Mouse (Mus musculus) midbrain, postnatal 0 days (tissue): ENCODE measurements around the gene Olfr1046. TPM values are rescaled to one million over a fixed set of nuclear protein-coding genes. Genes with fewer than 3 reads are reported as not detected.
"Not testable (repeated sequence)": the region's sequence is repeated elsewhere in the genome, so short reads cannot be mapped to it uniquely, and the experiment has no call there.

Source experiments
- ATAC-seq: fragments of 200-750 bp; cut with Nextera tagmentation; 2 replicates; pipeline ENCODE4 v1.8.0; 2017; ENCODE audit warnings: moderate number of reproducible peaks, mild to moderate bottlenecking, moderate TSS enrichment, moderate library complexity; ENCODE audit not compliant: low FRiP score
- DNase-seq: peaks from one replicate; pipeline ENCODE4 v3.0.0-alpha.2; 2015; ENCODE audit warnings: low spot score
- H3K27ac ChIP-seq: fragments of 300-500 bp; sonication (generic); 2 replicates; pipeline ENCODE4 v1.5.1; 2014; ENCODE audit warnings: low read depth, mild to moderate bottlenecking, low read length, mixed read lengths
- H3K27me3 ChIP-seq: fragments of 300-500 bp; sonication (generic); 2 replicates; pipeline ENCODE4 v1.6.1; 2014; ENCODE audit warnings: low read length, control low read depth, mixed read lengths; ENCODE audit not compliant: insufficient read depth
- H3K36me3 ChIP-seq: fragments of 300-500 bp; sonication (generic); 2 replicates; pipeline ENCODE4 v1.6.1; 2014; ENCODE audit warnings: low read length, control low read depth, mixed read lengths; ENCODE audit not compliant: insufficient read depth
- H3K4me1 ChIP-seq: fragments of 300-500 bp; sonication (generic); 2 replicates; pipeline ENCODE4 v1.6.1; 2014; ENCODE audit warnings: mild to moderate bottlenecking, control low read depth, antibody characterized with exemption, low read length, mixed read lengths; ENCODE audit not compliant: insufficient read depth
- H3K4me2 ChIP-seq: fragments of 300-500 bp; sonication (generic); 2 replicates; pipeline ENCODE4 v1.6.1; 2014; ENCODE audit warnings: low read depth, mild to moderate bottlenecking, low read length, mixed read lengths; ENCODE audit not compliant: poor library complexity, severe bottlenecking
- H3K4me3 ChIP-seq: fragments of 300-500 bp; sonication (generic); 2 replicates; pipeline ENCODE4 v1.5.1; 2014; ENCODE audit warnings: low read depth, mild to moderate bottlenecking, low read length, moderate library complexity
- H3K9ac ChIP-seq: fragments of 300-500 bp; sonication (generic); replicated peaks from 2 replicates; pipeline ENCODE4 v1.6.1; 2014; ENCODE audit warnings: mild to moderate bottlenecking, low read length, moderate library complexity, mixed read lengths; ENCODE audit not compliant: poor library complexity, severe bottlenecking
- H3K9me3 ChIP-seq: fragments of 300-500 bp; sonication (generic); 2 replicates; pipeline ENCODE4 v1.6.1; 2016; ENCODE audit warnings: low read length, control low read depth
- CTCF ChIP-seq: IDR thresholded peaks from 2 replicates; pipeline ENCODE4 v1.5.1; 2016; ENCODE audit warnings: antibody characterized with exemption, mild to moderate bottlenecking
- WGBS: fragments of 180-500 bp; shearing (Covaris S2); extraction: QIAGEN DNeasy Blood & Tissue Kit; methylation state at CpG from one replicate; pipeline ENCODE4 v1.1.7; 2014; 5-methylcytosine and 5-hydroxymethylcytosine counted together
- polyA plus RNA-seq: library from polyadenylated mRNA; unstranded; fragments of >200 nt; fragmentation: Nextera tagmentation; extraction: Ambion mirVana; gene quantifications from 2 replicates; pipeline ENCODE4 v1.2.1, GENCODE M21; 2015
- total RNA-seq: library from RNA; depleted of rRNA; stranded (reverse); fragments of >200 nt; gene quantifications from 2 replicates; pipeline ENCODE4 v1.2.3, GENCODE M21; 2014; rRNA removed

Olfr1046 gene
- total and polyA plus RNA-seq, 2 experiments from 2014 or later, result not detected

- Histone ChIP-seq H3K4me3 (no peak within 1 kb of the TSS), H3K4me1 (no peaks in the 10 kb centered on the region), H3K27ac (no peak within 1 kb of the TSS), H3K9ac (no peak within 1 kb of the TSS), H3K27me3 (no peaks in the 10 kb centered on the region), H3K9me3 (no peaks in the 10 kb centered on the region), H3K36me3 (no peaks in the 10 kb centered on the region), H3K4me2 (no peak within 1 kb of the TSS)
- TF ChIP-seq CTCF, result no peak
- ATAC-seq (no peak), DNase-seq (no peak)
These were observed 33.5 kb downstream of the Olfr1046 start, which contains the start of gene Olfr52 for GRCm38 (mm10) chr2:86185583-86185982. Olfr52 (minus strand) TSS chr2:86185683.

- no peak overlapping the region for H3K4me2 ChIP-seq
- no peaks in the 10 kb centered on the region for H3K36me3 ChIP-seq
- no peak for DNase-seq
- no peak overlapping the region for H3K9ac ChIP-seq
- H3K4me3 ChIP-seq, result no peak overlapping the region
- no peaks in the 10 kb centered on the region for H3K27me3 ChIP-seq
- H3K4me1 ChIP-seq, result no peaks in the 10 kb centered on the region
- H3K27ac ChIP-seq, result no peak overlapping the region
- TF ChIP-seq CTCF, result no peak
- WGBS, result 76% methylated on average over 3 of the region's 3 CpGs
- H3K9me3 ChIP-seq, result no peaks in the 10 kb centered on the region
- ATAC-seq, result no peak
These were observed 39.2 kb downstream of the Olfr1046 start for GRCm38 (mm10) chr2:86179950-86180349.

- no peak for TF ChIP-seq CTCF
These were observed 41.4 kb downstream of the Olfr1046 start, which contains the start of gene Olfr1044 for GRCm38 (mm10) chr2:86177720-86178119. Olfr1044 (minus strand) TSS chr2:86177820.

GRCm38 (mm10) chr2:86175422-86175821, 43.7 kb downstream of the Olfr1046 start:
- 90% methylated on average over 7 of the region's 7 CpGs for WGBS
- not testable (repeated sequence) for ATAC-seq

More at GRCm38 (mm10) chr2:86177720-86178119, 41.4 kb downstream of the Olfr1046 start, which contains the start of gene Olfr1044:
- no peaks in the 10 kb centered on the region for H3K27me3 ChIP-seq
- no peaks in the 10 kb centered on the region for H3K36me3 ChIP-seq
- DNase-seq (no peak), ATAC-seq (no peak)
- no peak within 1 kb of the TSS for H3K4me2 ChIP-seq
- no peaks in the 10 kb centered on the region for H3K9me3 ChIP-seq
- no peak within 1 kb of the TSS for H3K9ac ChIP-seq
- no peak within 1 kb of the TSS for H3K4me3 ChIP-seq
- no peak within 1 kb of the TSS for H3K27ac ChIP-seq
- H3K4me1 ChIP-seq, result no peaks in the 10 kb centered on the region

GRCm38 (mm10) chr2:86167422-86167821, 51.7 kb downstream of the Olfr1046 start, which contains the start of gene Olfr1043:
Olfr1043 (minus strand) TSS chr2:86167522.
- Histone ChIP-seq H3K9ac (no peak within 1 kb of the TSS), H3K4me3 (no peak within 1 kb of the TSS), H3K4me1 (no peaks in the 10 kb centered on the region), H3K27me3 (no peaks in the 10 kb centered on the region), H3K9me3 (no peaks in the 10 kb centered on the region), H3K4me2 (no peak within 1 kb of the TSS), H3K36me3 (no peaks in the 10 kb centered on the region), H3K27ac (no peak within 1 kb of the TSS)
- 91% methylated on average over 2 of the region's 2 CpGs for whole genome bisulfite sequencing
- no peak for DNase-seq
- TF ChIP-seq CTCF, result no peak
- no peak for ATAC-seq

More at GRCm38 (mm10) chr2:86175422-86175821, 43.7 kb downstream of the Olfr1046 start:
- H3K27ac ChIP-seq, DNase-seq, H3K9me3 ChIP-seq, H3K9ac ChIP-seq, H3K4me2 ChIP-seq, H3K4me1 ChIP-seq, H3K4me3 ChIP-seq, H3K27me3 ChIP-seq, H3K36me3 ChIP-seq: not testable (repeated sequence)

Other genes with a start within 250 kb of the Olfr1046 start
- not detected in 2 replicates for gene Olfr1029, start 245.4 kb downstream of the Olfr1046 start, total RNA-seq
- not detected in 2 replicates for gene Olfr1029, start 245.4 kb downstream of the Olfr1046 start, polyA plus RNA-seq
- not detected in 2 replicates for gene Olfr1030, start 240.0 kb downstream of the Olfr1046 start, total RNA-seq
- not detected in 2 replicates for gene Olfr1030, start 240.0 kb downstream of the Olfr1046 start, polyA plus RNA-seq
- gene Olfr1031, start 229.0 kb downstream of the Olfr1046 start, total RNA-seq, result not detected in 2 replicates
- gene Olfr1031, start 229.0 kb downstream of the Olfr1046 start, polyA plus RNA-seq, result not detected in 2 replicates
- gene Olfr1032, start 213.8 kb downstream of the Olfr1046 start, total RNA-seq, result not detected in 2 replicates
- not detected in 2 replicates for gene Olfr1032, start 213.8 kb downstream of the Olfr1046 start, polyA plus RNA-seq
- 0.11 and 0.24 TPM in 2 replicates for gene Olfr1033, start 198.7 kb downstream of the Olfr1046 start, total RNA-seq
- gene Olfr1033, start 198.7 kb downstream of the Olfr1046 start, polyA plus RNA-seq, result not detected in 2 replicates
- gene Olfr1034, start 173.5 kb downstream of the Olfr1046 start, total RNA-seq, result 0.19 TPM in 1 of 2 replicates, not detected in the other
- not detected in 2 replicates for gene Olfr1034, start 173.5 kb downstream of the Olfr1046 start, polyA plus RNA-seq
- not detected in 2 replicates for gene Olfr1036, start 145.3 kb downstream of the Olfr1046 start, total RNA-seq
- not detected in 2 replicates for gene Olfr1036, start 145.3 kb downstream of the Olfr1046 start, polyA plus RNA-seq
- not detected in 2 replicates for gene Olfr1037, start 131.9 kb downstream of the Olfr1046 start, total RNA-seq
- gene Olfr1037, start 131.9 kb downstream of the Olfr1046 start, polyA plus RNA-seq, result not detected in 2 replicates
- not detected in 2 replicates for gene Olfr1039, start 83.4 kb downstream of the Olfr1046 start, total RNA-seq
- not detected in 2 replicates for gene Olfr1039, start 83.4 kb downstream of the Olfr1046 start, polyA plus RNA-seq
- gene Olfr1040, start 72.6 kb downstream of the Olfr1046 start, total RNA-seq, result not detected in 2 replicates
- gene Olfr1040, start 72.6 kb downstream of the Olfr1046 start, polyA plus RNA-seq, result not detected in 2 replicates
- gene Olfr1042, start 57.5 kb downstream of the Olfr1046 start, total RNA-seq, result not detected in 2 replicates
- gene Olfr1042, start 57.5 kb downstream of the Olfr1046 start, polyA plus RNA-seq, result not detected in 2 replicates
- not detected in 2 replicates for gene Olfr1043, start 51.8 kb downstream of the Olfr1046 start, total RNA-seq
- not detected in 2 replicates for gene Olfr1043, start 51.8 kb downstream of the Olfr1046 start, polyA plus RNA-seq
- gene Olfr1044, start 41.5 kb downstream of the Olfr1046 start, total RNA-seq, result not detected in 2 replicates
- gene Olfr1044, start 41.5 kb downstream of the Olfr1046 start, polyA plus RNA-seq, result not detected in 2 replicates
- gene Olfr52, start 33.6 kb downstream of the Olfr1046 start, total RNA-seq, result not detected in 2 replicates
- gene Olfr52, start 33.6 kb downstream of the Olfr1046 start, polyA plus RNA-seq, result not detected in 2 replicates
- gene Olfr1045, start 16.3 kb downstream of the Olfr1046 start, total RNA-seq, result not detected in 2 replicates
- gene Olfr1045, start 16.3 kb downstream of the Olfr1046 start, polyA plus RNA-seq, result not detected in 2 replicates
- gene Olfr1047, start 12.1 kb upstream of the Olfr1046 start, total RNA-seq, result not detected in 2 replicates
- not detected in 2 replicates for gene Olfr1047, start 12.1 kb upstream of the Olfr1046 start, polyA plus RNA-seq
- not detected in 2 replicates for gene Olfr1048, start 21.0 kb upstream of the Olfr1046 start, total RNA-seq
- not detected in 2 replicates for gene Olfr1048, start 21.0 kb upstream of the Olfr1046 start, polyA plus RNA-seq
- not detected in 2 replicates for gene Olfr1049, start 39.0 kb upstream of the Olfr1046 start, total RNA-seq
- gene Olfr1049, start 39.0 kb upstream of the Olfr1046 start, polyA plus RNA-seq, result not detected in 2 replicates
- not detected in 2 replicates for gene Olfr1051, start 59.8 kb upstream of the Olfr1046 start, total RNA-seq
- gene Olfr1051, start 59.8 kb upstream of the Olfr1046 start, polyA plus RNA-seq, result not detected in 2 replicates
- not detected in 2 replicates for gene Olfr1052, start 73.1 kb upstream of the Olfr1046 start, total RNA-seq
- not detected in 2 replicates for gene Olfr1052, start 73.1 kb upstream of the Olfr1046 start, polyA plus RNA-seq
- not detected in 2 replicates for gene Olfr1053, start 96.0 kb upstream of the Olfr1046 start, total RNA-seq
- not detected in 2 replicates for gene Olfr1053, start 96.0 kb upstream of the Olfr1046 start, polyA plus RNA-seq
- not detected in 2 replicates for gene Olfr1054, start 116.1 kb upstream of the Olfr1046 start, total RNA-seq
- not detected in 2 replicates for gene Olfr1054, start 116.1 kb upstream of the Olfr1046 start, polyA plus RNA-seq
- gene Olfr1055, start 131.0 kb upstream of the Olfr1046 start, total RNA-seq, result not detected in 2 replicates
- not detected in 2 replicates for gene Olfr1055, start 131.0 kb upstream of the Olfr1046 start, polyA plus RNA-seq
- not detected in 2 replicates for gene Olfr1056, start 143.2 kb upstream of the Olfr1046 start, total RNA-seq
- not detected in 2 replicates for gene Olfr1056, start 143.2 kb upstream of the Olfr1046 start, polyA plus RNA-seq
- not detected in 2 replicates for gene Olfr1057, start 159.1 kb upstream of the Olfr1046 start, total RNA-seq
- gene Olfr1057, start 159.1 kb upstream of the Olfr1046 start, polyA plus RNA-seq, result not detected in 2 replicates
- not detected in 2 replicates for gene Olfr1058, start 169.2 kb upstream of the Olfr1046 start, total RNA-seq
- not detected in 2 replicates for gene Olfr1058, start 169.2 kb upstream of the Olfr1046 start, polyA plus RNA-seq
- gene Olfr1061, start 194.7 kb upstream of the Olfr1046 start, total RNA-seq, result not detected in 2 replicates
- gene Olfr1061, start 194.7 kb upstream of the Olfr1046 start, polyA plus RNA-seq, result not detected in 2 replicates
- gene Olfr1062, start 207.4 kb upstream of the Olfr1046 start, total RNA-seq, result not detected in 2 replicates
- gene Olfr1062, start 207.4 kb upstream of the Olfr1046 start, polyA plus RNA-seq, result not detected in 2 replicates
- not detected in 2 replicates for gene Olfr1065, start 231.3 kb upstream of the Olfr1046 start, total RNA-seq
- gene Olfr1065, start 231.3 kb upstream of the Olfr1046 start, polyA plus RNA-seq, result not detected in 2 replicates
- not detected in 2 replicates for gene Olfr1066, start 237.0 kb upstream of the Olfr1046 start, total RNA-seq
- gene Olfr1066, start 237.0 kb upstream of the Olfr1046 start, polyA plus RNA-seq, result not detected in 2 replicates